Mouse (Mus musculus) hindbrain, embryonic 16.5 days (tissue): ENCODE results near the gene Gtf3c2. TPM values are rescaled to one million over a fixed set of nuclear protein-coding genes. Genes with fewer than 3 reads are reported as not detected.

ENCODE experiments used
- ATAC-seq: fragments of 200-750 bp; cut with Nextera tagmentation; 2 replicates; pipeline ENCODE4 v1.8.0; 2017; ENCODE audit warnings: moderate TSS enrichment, moderate library complexity
- H3K27ac ChIP-seq: fragments of 300-500 bp; sonication (generic); 2 replicates; pipeline ENCODE4 v1.5.1; 2014; ENCODE audit warnings: low read depth, mild to moderate bottlenecking, control low read depth, low read length, moderate library complexity
- H3K27me3 ChIP-seq: fragments of 300-500 bp; sonication (generic); replicated peaks from 2 replicates; pipeline ENCODE4 v1.6.1; 2014; ENCODE audit warnings: low read length; ENCODE audit not compliant: control insufficient read depth, insufficient read depth
- H3K36me3 ChIP-seq: fragments of 300-500 bp; sonication (generic); 2 replicates; pipeline ENCODE4 v1.6.1; 2014; ENCODE audit warnings: mild to moderate bottlenecking, low read length, moderate library complexity, mixed read lengths; ENCODE audit not compliant: control insufficient read depth, insufficient read depth
- H3K4me1 ChIP-seq: fragments of 300-500 bp; sonication (generic); 2 replicates; pipeline ENCODE4 v1.6.1; 2014; ENCODE audit warnings: low read depth, low read length; ENCODE audit not compliant: control insufficient read depth, insufficient read depth
- H3K4me2 ChIP-seq: fragments of 300-500 bp; sonication (generic); 2 replicates; pipeline ENCODE4 v1.6.1; 2014; ENCODE audit warnings: mild to moderate bottlenecking, low read length, control low read depth, moderate library complexity
- H3K4me3 ChIP-seq: fragments of 300-500 bp; sonication (generic); 2 replicates; pipeline ENCODE4 v1.5.1; 2014; ENCODE audit warnings: mild to moderate bottlenecking, low read length, control low read depth, moderate library complexity
- H3K9ac ChIP-seq: fragments of 300-500 bp; sonication (generic); 2 replicates; pipeline ENCODE4 v1.6.1; 2014; ENCODE audit warnings: low read depth, mild to moderate bottlenecking, control low read depth, low read length, moderate library complexity
- H3K9me3 ChIP-seq: fragments of 300-500 bp; sonication (generic); 2 replicates; pipeline ENCODE4 v1.6.1; 2014; ENCODE audit warnings: mild to moderate bottlenecking, low read length, moderate library complexity; ENCODE audit not compliant: control insufficient read depth
- WGBS: fragments of 180-500 bp; shearing (Covaris S2); extraction: QIAGEN DNeasy Blood & Tissue Kit; methylation state at CpG from one replicate; pipeline ENCODE4 v1.1.7; 2014; 5-methylcytosine and 5-hydroxymethylcytosine counted together
- polyA plus RNA-seq: library from polyadenylated mRNA; unstranded; fragments of >200 nt; fragmentation: Nextera tagmentation; extraction: Ambion mirVana; gene quantifications from 2 replicates; pipeline ENCODE4 v1.2.1, GENCODE M21; 2015

Gene Gtf3c2
- polyA plus RNA-seq, 1 experiment from 2014 or later, result 51.6 TPM

GRCm38 (mm10) chr5:31164878-31165277 is 15.1 kb downstream of the Gtf3c2 start:
- Histone ChIP-seq H3K4me1 (no peaks in the 10 kb centered on the region), H3K27me3 (no peaks in the 10 kb centered on the region), H3K9me3 (no peaks in the 10 kb centered on the region), H3K36me3 (peaks cover 46% of the 10 kb centered on the region), H3K4me3 (no peak overlapping the region), H3K9ac (no peak overlapping the region), H3K27ac (no peak overlapping the region), H3K4me2 (no peak overlapping the region)
- ATAC-seq, result no peak
- WGBS, result 96% methylated on average over 1 of the region's 1 CpGs

- no peak overlapping the region for H3K4me2 ChIP-seq
- H3K27ac ChIP-seq, result no peak overlapping the region
- H3K4me1 ChIP-seq, result no peaks in the 10 kb centered on the region
- no peak for ATAC-seq
- no peak overlapping the region for H3K9ac ChIP-seq
- peaks cover 60% of the 10 kb centered on the region for H3K36me3 ChIP-seq
- no peaks in the 10 kb centered on the region for H3K9me3 ChIP-seq
- H3K4me3 ChIP-seq, result no peak overlapping the region
- no peaks in the 10 kb centered on the region for H3K27me3 ChIP-seq
Measured at GRCm38 (mm10) chr5:31162462-31162861, 17.5 kb downstream of the Gtf3c2 start.

GRCm38 (mm10) chr5:31154152-31154553 is 25.8 kb downstream of the Gtf3c2 start, which contains the start of gene Mpv17:
Gene Mpv17, minus strand, starts transcription at chr5:31154251.
- Histone ChIP-seq H3K27me3 (no peaks in the 10 kb centered on the region), H3K4me2 (peak within 1 kb of the TSS; percentile 81), H3K4me1 (peaks cover 11% of the 10 kb centered on the region), H3K9ac (peak within 1 kb of the TSS; percentile 81), H3K4me3 (peak within 1 kb of the TSS; percentile 72), H3K36me3 (peaks cover 24% of the 10 kb centered on the region), H3K9me3 (no peaks in the 10 kb centered on the region), H3K27ac (peak within 1 kb of the TSS; percentile 77)
- ATAC-seq, result peak; percentile 96
- 1% methylated on average over 19 of the region's 19 CpGs for WGBS

- Histone ChIP-seq H3K4me3 (peak overlapping the region; percentile 72), H3K9ac (peak overlapping the region; percentile 81), H3K9me3 (no peaks in the 10 kb centered on the region), H3K36me3 (peaks cover 19% of the 10 kb centered on the region), H3K4me2 (peak overlapping the region; percentile 81), H3K27ac (peak overlapping the region; percentile 77), H3K27me3 (no peaks in the 10 kb centered on the region), H3K4me1 (peaks cover 11% of the 10 kb centered on the region)
- 38% methylated on average over 6 of the region's 6 CpGs for WGBS
- ATAC-seq, result peak; percentile 48
Measured at GRCm38 (mm10) chr5:31153516-31154151, 26.3 kb downstream of the Gtf3c2 start.

GRCm38 (mm10) chr5:31151746-31152145 is 28.2 kb downstream of the Gtf3c2 start:
- Histone ChIP-seq H3K4me3 (no peak overlapping the region), H3K9ac (no peak overlapping the region), H3K9me3 (no peaks in the 10 kb centered on the region), H3K27ac (no peak overlapping the region), H3K27me3 (no peaks in the 10 kb centered on the region), H3K4me2 (no peak overlapping the region), H3K4me1 (peaks cover 11% of the 10 kb centered on the region), H3K36me3 (peaks cover 1% of the 10 kb centered on the region)
- no peak for ATAC-seq
- 93% methylated on average over 3 of the region's 3 CpGs for WGBS

- no peak for ATAC-seq
- Histone ChIP-seq H3K27me3 (no peaks in the 10 kb centered on the region), H3K4me3 (no peak overlapping the region), H3K4me2 (no peak overlapping the region), H3K9ac (no peak overlapping the region), H3K27ac (no peak overlapping the region), H3K9me3 (no peaks in the 10 kb centered on the region), H3K36me3 (0 out of 2 replicates have a peak, but pooled peaks cover 4% of the 10 kb centered on the region), H3K4me1 (peaks cover 10% of the 10 kb centered on the region)
- whole genome bisulfite sequencing, result 76% methylated on average over 4 of the region's 4 CpGs
Measured at GRCm38 (mm10) chr5:31149781-31150180, 30.2 kb downstream of the Gtf3c2 start.

- Histone ChIP-seq H3K27me3 (peaks cover 51% of the 10 kb centered on the region), H3K36me3 (peaks cover 4% of the 10 kb centered on the region), H3K9me3 (no peaks in the 10 kb centered on the region), H3K27ac (no peak overlapping the region), H3K4me3 (no peak overlapping the region), H3K4me1 (peaks cover 16% of the 10 kb centered on the region), H3K9ac (no peak overlapping the region), H3K4me2 (no peak overlapping the region)
- no peak for ATAC-seq
- 17% methylated on average over 9 of the region's 9 CpGs for WGBS
Measured at GRCm38 (mm10) chr5:31138968-31139425, 40.9 kb downstream of the Gtf3c2 start.

- H3K4me2 ChIP-seq, result peak within 1 kb of the TSS; percentile 58
- H3K27ac ChIP-seq, result no peak within 1 kb of the TSS
- peaks cover 51% of the 10 kb centered on the region for H3K27me3 ChIP-seq
- peaks cover 1% of the 10 kb centered on the region; the same call in 1 of the 2 replicates for H3K36me3 ChIP-seq
- H3K9ac ChIP-seq, result 0 out of 2 replicates have a peak within 1 kb of the TSS, but pooled peaks have one; percentile 36
- H3K4me3 ChIP-seq, result peak within 1 kb of the TSS; percentile 35
- peaks cover 16% of the 10 kb centered on the region for H3K4me1 ChIP-seq
- no peaks in the 10 kb centered on the region for H3K9me3 ChIP-seq
- WGBS, result 1% methylated on average over 52 of the region's 52 CpGs
- ATAC-seq, result 0 out of 2 replicates have a peak, but pooled peaks have one; percentile 20
Measured at GRCm38 (mm10) chr5:31138241-31138967, 41.5 kb downstream of the Gtf3c2 start, which contains the start of gene Ucn. Gene Ucn, minus strand, starts transcription at chr5:31138829.

- Histone ChIP-seq H3K36me3 (no peaks in the 10 kb centered on the region), H3K4me2 (peak overlapping the region; percentile 58), H3K4me1 (peaks cover 16% of the 10 kb centered on the region), H3K4me3 (peak overlapping the region; percentile 35), H3K27ac (no peak overlapping the region), H3K27me3 (peaks cover 51% of the 10 kb centered on the region), H3K9me3 (no peaks in the 10 kb centered on the region), H3K9ac (no peak overlapping the region)
- ATAC-seq, result no peak
- 1% methylated on average over 13 of the region's 13 CpGs for WGBS
Measured at GRCm38 (mm10) chr5:31137658-31138057, 42.3 kb downstream of the Gtf3c2 start.
